Mouse (Mus musculus): ENCODE results near the gene Chd9.

Chd9 gene

DNA sequence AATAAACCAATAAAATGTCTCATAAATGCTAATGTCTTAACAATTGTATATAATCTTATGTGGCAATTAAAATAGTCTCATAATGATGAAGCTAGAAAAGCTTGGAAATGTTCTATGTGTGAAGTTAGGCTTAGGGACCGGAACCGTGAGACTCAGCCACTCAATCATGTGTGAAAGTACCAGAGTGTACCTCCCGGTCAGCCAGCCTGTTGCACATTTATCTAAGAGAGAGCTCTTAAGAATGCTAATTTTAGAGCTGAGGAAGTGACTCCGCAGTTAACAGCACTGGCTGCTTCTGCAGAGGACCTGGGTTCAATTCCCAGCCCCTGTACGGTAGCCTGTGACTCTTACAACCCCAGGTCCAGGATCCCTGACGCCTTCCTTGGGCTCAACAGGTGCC, 270.0 kb downstream of the Chd9 start:
- no peak for DNase-seq
